Mouse (Mus musculus): ENCODE measurements around the gene Scarb1. TPM values are rescaled to one million over a fixed set of nuclear protein-coding genes. Genes with fewer than 3 reads are reported as not detected.

Gene Scarb1
- polyA plus RNA-seq, 1 experiment from 2014 or later, result 62.6 TPM

GRCm38 (mm10) chr5:125267150-125267961, 73.5 kb downstream of the Scarb1 start:
- Histone ChIP-seq H3K27ac (ENCODE audit: low read depth, low read length) (peak overlapping the region; percentile 83), H3K9me3 (ENCODE audit: control insufficient read depth, low read length) (no peaks in the 10 kb centered on the region), H3K4me2 (ENCODE audit: low read length) (peak overlapping the region; percentile 52), H3K4me1 (ENCODE audit: control insufficient read depth, insufficient read depth, low read depth, low read length) (peaks cover 43% of the 10 kb centered on the region), H3K27me3 (replicated peaks; ENCODE audit: control insufficient read depth, insufficient read depth, low read length) (no peaks in the 10 kb centered on the region), H3K36me3 (ENCODE audit: control insufficient read depth, insufficient read depth, low read length) (no peaks in the 10 kb centered on the region), H3K4me3 (ENCODE audit: low read length) (peak overlapping the region; percentile 24), H3K9ac (ENCODE audit: low read depth, low read length) (peak overlapping the region; percentile 55)
- ATAC-seq, result peak; percentile 28
- WGBS, result 9% methylated on average over 35 of the region's 35 CpGs

DNA sequence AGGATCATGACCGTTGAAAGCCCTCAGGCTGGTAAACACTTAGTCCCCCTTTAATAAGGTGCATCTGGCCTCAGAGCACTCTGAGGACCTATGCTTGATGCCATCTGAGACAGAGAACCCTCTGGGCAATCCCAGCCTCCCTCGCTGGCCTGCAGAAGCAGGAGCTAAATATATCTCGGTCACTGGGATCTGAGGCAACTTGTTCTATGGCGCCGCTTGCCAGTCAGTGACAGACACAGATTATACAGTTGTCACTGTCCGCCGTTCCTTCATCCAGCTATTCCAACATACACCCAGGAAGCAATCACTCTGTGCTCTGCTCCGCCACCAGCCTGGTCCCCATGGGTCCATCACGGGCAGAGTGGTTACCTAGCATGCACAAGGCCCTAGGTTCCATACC, 74.8 kb downstream of the Scarb1 start:
- 52% methylated on average over 9 of the region's 9 CpGs for WGBS
- no peak overlapping the region for H3K4me2 ChIP-seq (ENCODE audit: low read length)
- no peak for ATAC-seq
- peak overlapping the region; percentile 51; the same call in 1 of the 2 replicates for H3K27ac ChIP-seq (ENCODE audit: low read depth, low read length)
- H3K9me3 ChIP-seq (ENCODE audit: control insufficient read depth, low read length), result no peaks in the 10 kb centered on the region
- no peak overlapping the region for H3K4me3 ChIP-seq (ENCODE audit: low read length)
- H3K27me3 ChIP-seq (replicated peaks; ENCODE audit: control insufficient read depth, insufficient read depth, low read length), result no peaks in the 10 kb centered on the region
- no peaks in the 10 kb centered on the region for H3K36me3 ChIP-seq (ENCODE audit: control insufficient read depth, insufficient read depth, low read length)
- peaks cover 44% of the 10 kb centered on the region for H3K4me1 ChIP-seq (ENCODE audit: control insufficient read depth, insufficient read depth, low read depth, low read length)
- no peak overlapping the region for H3K9ac ChIP-seq (ENCODE audit: low read depth, low read length)

DNA sequence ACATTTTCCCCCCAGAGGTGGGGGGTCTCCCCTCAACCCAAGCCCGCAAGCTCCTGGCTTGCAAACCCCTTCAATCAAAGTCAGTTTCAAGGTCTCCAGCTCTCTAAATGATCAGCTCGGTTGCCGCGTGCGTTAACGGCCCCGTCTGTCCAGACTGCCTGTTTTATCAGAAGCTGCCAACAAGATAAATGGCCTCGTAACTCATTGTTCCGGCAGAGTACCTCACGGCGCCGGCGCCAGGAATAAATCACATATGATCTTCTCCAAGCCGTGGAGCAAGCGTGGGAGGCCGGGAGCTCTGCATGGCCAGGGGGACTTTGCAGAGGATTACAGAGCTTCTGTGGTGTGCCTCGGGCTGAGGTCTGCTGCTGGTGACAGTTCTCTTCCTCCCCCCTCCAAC, 76.2 kb downstream of the Scarb1 start:
- ATAC-seq, result peak; percentile 46
- Histone ChIP-seq H3K9ac (ENCODE audit: low read depth, low read length) (peak overlapping the region; percentile 2; the same call in 1 of the 2 replicates), H3K9me3 (ENCODE audit: control insufficient read depth, low read length) (no peaks in the 10 kb centered on the region), H3K36me3 (ENCODE audit: control insufficient read depth, insufficient read depth, low read length) (no peaks in the 10 kb centered on the region), H3K4me1 (ENCODE audit: control insufficient read depth, insufficient read depth, low read depth, low read length) (peaks cover 40% of the 10 kb centered on the region), H3K27me3 (replicated peaks; ENCODE audit: control insufficient read depth, insufficient read depth, low read length) (no peaks in the 10 kb centered on the region), H3K4me3 (ENCODE audit: low read length) (no peak overlapping the region), H3K4me2 (ENCODE audit: low read length) (no peak overlapping the region), H3K27ac (ENCODE audit: low read depth, low read length) (peak overlapping the region; percentile 76)
- 17% methylated on average over 17 of the region's 17 CpGs for WGBS

DNA sequence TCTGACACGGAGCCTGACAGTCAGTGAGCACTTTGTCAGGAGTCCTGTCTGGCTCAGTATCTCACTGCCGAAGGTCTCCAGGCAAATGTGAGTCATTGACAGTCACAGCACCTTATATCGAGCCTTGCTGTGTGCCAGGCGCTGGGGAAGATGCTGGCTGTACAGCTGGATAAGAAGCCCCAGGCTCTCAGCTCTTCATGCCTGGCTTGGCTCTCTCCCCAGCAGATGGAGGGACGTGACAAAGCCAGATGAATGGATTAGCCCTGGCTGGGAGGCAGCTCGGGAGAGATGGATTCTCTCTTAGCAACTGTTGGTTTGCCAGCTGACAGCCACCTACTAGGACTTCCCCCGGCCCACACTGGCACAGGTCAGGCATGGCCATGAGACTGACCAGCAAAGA, 78.3 kb downstream of the Scarb1 start:
- WGBS, result 14% methylated on average over 7 of the region's 7 CpGs
- ATAC-seq, result peak; percentile 46
- Histone ChIP-seq H3K9ac (ENCODE audit: low read depth, low read length) (no peak overlapping the region), H3K9me3 (ENCODE audit: control insufficient read depth, low read length) (no peaks in the 10 kb centered on the region), H3K27ac (ENCODE audit: low read depth, low read length) (peak overlapping the region; percentile 59), H3K36me3 (ENCODE audit: control insufficient read depth, insufficient read depth, low read length) (no peaks in the 10 kb centered on the region), H3K4me3 (ENCODE audit: low read length) (no peak overlapping the region), H3K4me2 (ENCODE audit: low read length) (no peak overlapping the region), H3K27me3 (replicated peaks; ENCODE audit: control insufficient read depth, insufficient read depth, low read length) (no peaks in the 10 kb centered on the region), H3K4me1 (ENCODE audit: control insufficient read depth, insufficient read depth, low read depth, low read length) (peaks cover 31% of the 10 kb centered on the region)

GRCm38 (mm10) chr5:125253917-125254316, 87.0 kb downstream of the Scarb1 start:
- Histone ChIP-seq H3K4me3 (ENCODE audit: low read length) (no peak overlapping the region), H3K9me3 (ENCODE audit: control insufficient read depth, low read length) (peaks cover 3% of the 10 kb centered on the region; the same call in 1 of the 2 replicates), H3K27ac (ENCODE audit: low read depth, low read length) (no peak overlapping the region), H3K9ac (ENCODE audit: low read depth, low read length) (no peak overlapping the region), H3K27me3 (replicated peaks; ENCODE audit: control insufficient read depth, insufficient read depth, low read length) (no peaks in the 10 kb centered on the region), H3K36me3 (ENCODE audit: control insufficient read depth, insufficient read depth, low read length) (no peaks in the 10 kb centered on the region), H3K4me1 (ENCODE audit: control insufficient read depth, insufficient read depth, low read depth, low read length) (no peaks in the 10 kb centered on the region), H3K4me2 (ENCODE audit: low read length) (no peak overlapping the region)
- 58% methylated on average over 5 of the region's 5 CpGs for WGBS
- ATAC-seq, result no peak

DNA sequence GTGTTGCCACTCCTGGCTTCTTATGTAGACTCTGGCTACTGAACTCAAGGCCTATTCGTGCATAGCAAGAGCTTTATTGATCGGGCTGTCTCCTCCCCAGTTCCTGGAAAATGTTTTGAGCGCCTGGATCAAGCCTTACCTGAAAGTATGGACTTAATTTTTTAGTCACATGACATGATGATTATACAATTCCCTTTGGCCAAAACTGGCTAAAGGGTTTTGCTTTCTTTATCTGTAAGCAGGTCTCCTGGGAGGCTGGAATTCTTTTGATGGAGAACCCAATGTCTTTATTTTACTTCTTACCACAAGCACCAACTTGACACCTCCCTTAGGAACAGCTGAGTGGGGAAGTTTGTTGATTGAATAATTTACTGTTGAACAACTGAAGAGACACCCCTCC, 87.4 kb downstream of the Scarb1 start:
- Histone ChIP-seq H3K4me3 (ENCODE audit: low read length) (no peak overlapping the region), H3K9me3 (ENCODE audit: control insufficient read depth, low read length) (peaks cover 3% of the 10 kb centered on the region; the same call in 1 of the 2 replicates), H3K4me1 (ENCODE audit: control insufficient read depth, insufficient read depth, low read depth, low read length) (no peaks in the 10 kb centered on the region), H3K4me2 (ENCODE audit: low read length) (no peak overlapping the region), H3K27ac (ENCODE audit: low read depth, low read length) (no peak overlapping the region), H3K36me3 (ENCODE audit: control insufficient read depth, insufficient read depth, low read length) (no peaks in the 10 kb centered on the region), H3K27me3 (replicated peaks; ENCODE audit: control insufficient read depth, insufficient read depth, low read length) (no peaks in the 10 kb centered on the region), H3K9ac (ENCODE audit: low read depth, low read length) (no peak overlapping the region)
- ATAC-seq, result no peak
- 94% methylated on average over 3 of the region's 3 CpGs for WGBS

DNA sequence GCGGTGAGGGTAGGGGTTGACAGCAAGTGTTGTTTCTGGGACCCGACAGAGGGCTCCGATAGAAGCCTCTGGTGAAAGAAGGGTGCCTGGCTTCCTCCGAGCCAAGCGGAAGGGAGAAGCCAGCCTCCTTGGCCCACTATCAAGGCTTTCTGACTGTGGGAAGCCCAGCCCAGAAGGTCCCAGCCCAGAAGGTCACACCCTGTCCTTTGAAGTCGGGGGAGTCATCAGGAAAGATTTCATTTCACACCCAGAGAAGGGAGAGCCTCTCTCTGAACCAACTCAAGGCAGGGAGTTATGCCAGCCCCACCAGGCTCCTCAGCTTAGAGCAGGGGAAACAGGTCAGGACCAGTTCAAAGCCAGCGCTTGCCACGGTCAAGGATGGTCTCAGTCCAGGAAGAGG, 88.2 kb downstream of the Scarb1 start:
- no peak overlapping the region for H3K27ac ChIP-seq (ENCODE audit: low read depth, low read length)

GRCm38 (mm10) chr5:125251885-125252615, 88.8 kb downstream of the Scarb1 start:
- Histone ChIP-seq H3K36me3 (ENCODE audit: control insufficient read depth, insufficient read depth, low read length) (no peaks in the 10 kb centered on the region), H3K27me3 (replicated peaks; ENCODE audit: control insufficient read depth, insufficient read depth, low read length) (no peaks in the 10 kb centered on the region), H3K4me3 (ENCODE audit: low read length) (no peak overlapping the region), H3K4me2 (ENCODE audit: low read length) (no peak overlapping the region), H3K4me1 (ENCODE audit: control insufficient read depth, insufficient read depth, low read depth, low read length) (no peaks in the 10 kb centered on the region), H3K9me3 (ENCODE audit: control insufficient read depth, low read length) (peaks cover 3% of the 10 kb centered on the region; the same call in 1 of the 2 replicates), H3K9ac (ENCODE audit: low read depth, low read length) (no peak overlapping the region), H3K27ac (ENCODE audit: low read depth, low read length) (no peak overlapping the region)
- ATAC-seq, result no peak
- WGBS, result 55% methylated on average over 15 of the region's 15 CpGs

More for the DNA sequence above, 88.2 kb downstream of the Scarb1 start:
- H3K4me2 ChIP-seq (ENCODE audit: low read length), result no peak overlapping the region
- no peak overlapping the region for H3K4me3 ChIP-seq (ENCODE audit: low read length)
- H3K27me3 ChIP-seq (replicated peaks; ENCODE audit: control insufficient read depth, insufficient read depth, low read length), result no peaks in the 10 kb centered on the region
- no peak for ATAC-seq
- peaks cover 3% of the 10 kb centered on the region; the same call in 1 of the 2 replicates for H3K9me3 ChIP-seq (ENCODE audit: control insufficient read depth, low read length)
- H3K36me3 ChIP-seq (ENCODE audit: control insufficient read depth, insufficient read depth, low read length), result no peaks in the 10 kb centered on the region
- 76% methylated on average over 8 of the region's 8 CpGs for WGBS
- H3K9ac ChIP-seq (ENCODE audit: low read depth, low read length), result no peak overlapping the region
- H3K4me1 ChIP-seq (ENCODE audit: control insufficient read depth, insufficient read depth, low read depth, low read length), result no peaks in the 10 kb centered on the region

DNA sequence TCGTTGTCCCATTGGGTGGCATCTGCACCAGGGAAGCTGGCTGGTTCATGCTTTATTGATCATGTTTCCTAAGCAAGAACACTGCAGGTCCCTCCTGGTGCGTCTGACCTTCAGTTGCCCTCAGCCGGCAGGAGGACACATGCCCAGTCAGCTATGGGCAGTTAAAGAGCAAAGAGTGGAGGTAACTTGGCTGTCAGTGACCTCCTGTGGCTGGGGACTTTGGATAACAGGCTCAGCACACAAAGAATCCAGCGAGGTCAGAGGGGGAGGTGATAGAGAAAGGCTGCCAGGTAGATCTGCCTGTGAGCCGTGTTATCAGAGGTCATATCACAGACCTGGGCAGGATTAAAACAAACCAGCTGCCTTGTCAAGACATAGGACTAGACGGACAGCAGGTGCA, 91.7 kb downstream of the Scarb1 start:
- Histone ChIP-seq H3K4me3 (ENCODE audit: low read length) (no peak overlapping the region), H3K9me3 (ENCODE audit: control insufficient read depth, low read length) (no peaks in the 10 kb centered on the region), H3K4me1 (ENCODE audit: control insufficient read depth, insufficient read depth, low read depth, low read length) (peaks cover 16% of the 10 kb centered on the region), H3K27ac (ENCODE audit: low read depth, low read length) (no peak overlapping the region), H3K36me3 (ENCODE audit: control insufficient read depth, insufficient read depth, low read length) (no peaks in the 10 kb centered on the region), H3K9ac (ENCODE audit: low read depth, low read length) (no peak overlapping the region), H3K27me3 (replicated peaks; ENCODE audit: control insufficient read depth, insufficient read depth, low read length) (no peaks in the 10 kb centered on the region), H3K4me2 (ENCODE audit: low read length) (no peak overlapping the region)
- WGBS, result 45% methylated on average over 6 of the region's 6 CpGs
- no peak for ATAC-seq

All from hindbrain, embryonic 16.5 days (tissue).